Comparison of ENCODE assay signal across 11 mouse cellular contexts in the genomic region with DNA sequence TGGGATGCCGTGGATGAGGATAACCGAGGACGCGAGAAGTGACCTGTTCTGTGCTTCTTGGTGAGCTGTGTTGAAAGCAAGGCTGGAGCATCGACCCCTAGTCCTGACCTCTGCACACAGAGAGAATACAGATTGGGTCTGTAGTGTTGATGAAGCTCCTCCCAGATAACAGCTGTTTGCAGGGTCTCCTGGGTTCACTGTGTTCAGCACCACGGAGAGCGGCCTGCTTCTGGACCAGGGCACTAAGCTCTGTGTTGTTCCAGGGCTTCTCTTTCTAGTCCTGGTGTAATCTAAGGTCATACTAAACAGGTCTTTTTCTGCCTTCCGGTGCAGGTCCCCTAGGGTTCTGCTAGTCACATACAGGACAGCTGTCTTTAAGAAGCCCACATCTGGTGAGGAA. TPM values are rescaled to one million over a fixed set of nuclear protein-coding genes. Genes with fewer than 3 reads are reported as not detected.
A peak's percentile ranks its signal among the peaks of the same experiment; 100 is the strongest.
DNase-seq lines count a peak whose midpoint lies in the region; ATAC-seq and TF ChIP-seq lines count a peak whose summit lies in the region.
"Had no signal": no experiment of that assay in that cellular context is flagged by ENCODE, and none has a peak within 500 bp of the region (broad histone marks: within the 10 kb centered on the region; RNA-seq: fewer than 3 reads in every experiment).

No protein-coding gene starts in this region.

- no peaks in the 10 kb centered on the region for H3K9me3 ChIP-seq in stomach, embryonic 15.5 days
- H3K9me3 ChIP-seq: forebrain, embryonic 12.5 days; kidney, embryonic 15.5 days had no signal

- no peak overlapping the region for H3K4me2 ChIP-seq in stomach, embryonic 15.5 days
- H3K4me2 ChIP-seq: forebrain, embryonic 12.5 days; kidney, embryonic 15.5 days had no signal

- TF ChIP-seq POLR2A in heart, adult 2 months (IDR thresholded peaks at IDR 0.05; ENCODE audit: insufficient read depth, low read depth, low read length): no peak
- TF ChIP-seq POLR2A in lung, adult 2 months (IDR thresholded peaks at IDR 0.05; ENCODE audit: borderline replicate concordance, extremely low read depth, low read depth, low read length): no peak

- peak; percentile 54 to 74 for DNase-seq in heart, postnatal 10 days
- DNase-seq in heart, adult 2 months: no peak
- DNase-seq in lung, postnatal 14 days: peak; percentile 29
- no peak for DNase-seq in lung, adult 2 months
- no peak for DNase-seq in layer of hippocampus, adult 18-20 months (ENCODE audit: low spot score in 2 of 2)
- no peak for DNase-seq in cerebellum, postnatal 36 days
- DNase-seq: cerebellum, adult 11 months had no signal

- intact Hi-C loops in heart, postnatal 10 days (cut with DNase I): no loop called here
- intact Hi-C loops in heart, adult 2 months (cut with DNase I): no loop called here

- no peak for TF ChIP-seq CTCF in heart, adult 2 months (IDR thresholded peaks at IDR 0.05)
- no peak for TF ChIP-seq CTCF in lung, adult 2 months (IDR thresholded peaks at IDR 0.05; ENCODE audit: insufficient read depth, low read length)

- 46% methylated on average over 8 of the region's 8 CpGs for whole genome bisulfite sequencing in heart, adult 2 months
- WGBS in lung, adult 2 months: 48% methylated on average over 8 of the region's 8 CpGs
- 53% methylated on average over 8 of the region's 8 CpGs for WGBS in stomach, embryonic 15.5 days

- no peaks in the 10 kb centered on the region for H3K36me3 ChIP-seq in heart, adult 2 months (ENCODE audit: control insufficient read depth, insufficient read depth, low read length)
- no peaks in the 10 kb centered on the region for H3K36me3 ChIP-seq in stomach, embryonic 15.5 days
- H3K36me3 ChIP-seq: forebrain, embryonic 12.5 days; kidney, embryonic 15.5 days had no signal

- 0 out of 2 replicates have a peak, but pooled peaks have one; percentile 42 for ATAC-seq in common myeloid progenitor, adult 5-6 weeks (replicated peaks; ENCODE audit: low read depth, poor library complexity, severe bottlenecking)
- peak; percentile 39; the same call in 1 of the 2 replicates for ATAC-seq in stomach, embryonic 15.5 days (ENCODE audit: insufficient read depth, low FRiP score, low read depth)

- no peaks in the 10 kb centered on the region for H3K27me3 ChIP-seq in heart, adult 2 months (ENCODE audit: control insufficient read depth, insufficient read depth, low read length)
- H3K27me3 ChIP-seq in stomach, embryonic 15.5 days (replicated peaks): peaks cover 16% of the 10 kb centered on the region

- H3K27ac ChIP-seq in heart, adult 2 months: no peak overlapping the region
- H3K27ac ChIP-seq in stomach, embryonic 15.5 days: no peak overlapping the region
- H3K27ac ChIP-seq: forebrain, embryonic 12.5 days; kidney, embryonic 15.5 days had no signal

- no peaks in the 10 kb centered on the region for H3K4me1 ChIP-seq in heart, adult 2 months (ENCODE audit: control insufficient read depth, insufficient read depth, low read length)
- no peaks in the 10 kb centered on the region for H3K4me1 ChIP-seq in lung, adult 2 months (ENCODE audit: control insufficient read depth, insufficient read depth, low read length)
- no peaks in the 10 kb centered on the region for H3K4me1 ChIP-seq in stomach, embryonic 15.5 days
- H3K4me1 ChIP-seq: kidney, embryonic 15.5 days had no signal

- no peak for TF ChIP-seq EP300 in heart, adult 2 months (IDR thresholded peaks at IDR 0.05; ENCODE audit: insufficient read depth, low read depth, low read length)

- no peak overlapping the region for H3K4me3 ChIP-seq in heart, adult 2 months
- H3K4me3 ChIP-seq in lung, adult 2 months (replicated peaks; ENCODE audit: extremely low read depth, low read depth, low read length): no peak overlapping the region
- no peak overlapping the region for H3K4me3 ChIP-seq in stomach, embryonic 15.5 days (replicated peaks)
- H3K4me3 ChIP-seq: forebrain, embryonic 12.5 days; kidney, embryonic 15.5 days had no signal

- H3K9ac ChIP-seq in heart, adult 2 months (ENCODE audit: low read depth, low read length): no peak overlapping the region
- no peak overlapping the region for H3K9ac ChIP-seq in stomach, embryonic 15.5 days
- H3K9ac ChIP-seq: forebrain, embryonic 12.5 days; kidney, embryonic 15.5 days had no signal

- H3K79me2 ChIP-seq in heart, adult 2 months (replicated peaks; ENCODE audit: control insufficient read depth, insufficient read depth, low read length): no peaks in the 10 kb centered on the region

RNA-seq across cellular contexts. Expression of a gene that starts 12.4 kb away (rescaled TPM):
- total RNA-seq in heart, postnatal 10 days (2021): under 1 TPM in 1 of 2 experiments, not detected in 1; 0.10 TPM
- under 1 TPM; 0.14 to 0.21 TPM for total RNA-seq in heart, adult 2 months (2021)
- 0.23 and 0.25 TPM in 2 replicates for polyA plus RNA-seq in heart, adult 2 months (2012; rRNA removed)
- polyA plus RNA-seq in lung, adult 2 months (2012; rRNA removed): 0.12 and 0.77 TPM in 2 replicates
- total RNA-seq in common myeloid progenitor, adult 5-6 weeks (2017): not detected in 2 replicates
- polyA plus RNA-seq in stomach, embryonic 15.5 days (2015; fragmentation: Nextera tagmentation; extraction: Ambion mirVana): 0.51 and 0.55 TPM in 2 replicates
- 10 to 100 TPM; 23.4 to 29.3 TPM for total RNA-seq in layer of hippocampus, adult 18-20 months (2021)

Comparison
In these comparisons a context has a peak if more than half of its experiments do, and no peak if none do; other contexts are left out.
1. DNase-seq: peak in heart, postnatal 10 days (2 of 2) and lung, postnatal 14 days (single experiment); none in heart, adult 2 months (0 of 2), lung, adult 2 months (single experiment), layer of hippocampus, adult 18-20 months (0 of 2) and cerebellum, postnatal 36 days (0 of 2).
2. RNA of a gene that starts 12.4 kb away (total RNA-seq): 23.4 to 29.3 TPM in layer of hippocampus, adult 18-20 months; 0.14 to 0.21 TPM in heart, adult 2 months, 0.10 TPM in heart, postnatal 10 days and not detected in common myeloid progenitor, adult 5-6 weeks; every median in the first group is over 10 times any median in the second.